ENCODE assay signal across 8 mouse cellular contexts in the genomic region with DNA sequence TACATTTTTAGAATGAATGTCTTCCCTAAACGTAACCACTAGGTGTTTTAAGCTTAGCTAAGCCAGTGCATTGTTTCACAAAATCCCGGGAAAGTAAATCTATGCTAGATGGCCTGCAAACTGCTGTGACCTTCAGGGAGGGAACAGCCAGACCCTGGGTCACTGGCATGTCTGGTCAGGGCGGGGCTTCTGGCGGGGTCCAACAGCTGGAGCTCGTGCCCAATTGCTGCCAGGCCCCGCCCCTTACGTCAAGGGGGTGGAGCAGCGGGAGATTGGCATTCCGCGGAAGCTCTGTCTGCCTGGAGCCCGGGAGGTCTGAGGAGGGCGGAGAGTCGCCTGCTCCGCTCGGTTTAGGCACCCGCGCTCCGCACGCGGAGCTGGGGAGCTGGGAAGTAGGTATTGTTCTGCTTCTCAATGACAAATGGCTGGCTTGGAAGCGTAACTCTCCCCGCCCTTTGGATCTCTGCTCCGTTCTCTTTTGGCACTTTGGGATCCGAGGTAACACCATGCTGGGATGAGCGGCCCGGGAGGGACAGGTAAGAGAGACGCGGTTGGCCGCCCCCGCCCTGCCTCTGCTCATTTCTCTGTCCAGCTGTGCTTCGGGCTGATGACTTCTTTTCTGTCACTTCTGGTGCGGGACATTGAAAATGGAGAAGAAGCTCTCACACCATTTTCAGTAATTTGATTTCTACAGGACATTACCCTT. TPM values are rescaled to one million over a fixed set of nuclear protein-coding genes. Genes with fewer than 3 reads are reported as not detected.
DNase-seq lines count a peak whose midpoint lies in the region; ATAC-seq lines count a peak whose summit lies in the region.

No protein-coding gene starts in this region.

- H3K4me1 ChIP-seq in hindbrain, embryonic 14.5 days (replicated peaks; ENCODE audit: control insufficient read depth, insufficient read depth, low read length): peaks cover 9% of the 10 kb centered on the region

- H3K9me3 ChIP-seq in hindbrain, embryonic 14.5 days (ENCODE audit: control insufficient read depth, low read length): no peaks in the 10 kb centered on the region

- H3K36me3 ChIP-seq in hindbrain, embryonic 14.5 days (replicated peaks; ENCODE audit: control insufficient read depth, insufficient read depth): no peaks in the 10 kb centered on the region

- peak; percentile 96 for DNase-seq in R1 (ENCODE audit: low read depth, low spot score)
- peak; percentile 57 to 77 for DNase-seq in cerebellum, postnatal 25 days
- DNase-seq in frontal cortex, postnatal 25 days (ENCODE audit: low spot score in 2 of 2): peak; percentile 50 to 70
- DNase-seq in hindbrain, embryonic 14.5 days (ENCODE audit: low spot score): peak; percentile 81
- peak; percentile 83 to 85 for DNase-seq in layer of hippocampus, postnatal 36 days
- peak; percentile 96 for DNase-seq in lung, postnatal 36 days
- peak; percentile 94 for DNase-seq in retina, postnatal 1 day
- peak; percentile 84 to 88 for DNase-seq in urinary bladder, adult 18-20 months (ENCODE audit: low spot score in 2 of 2)

- H3K27me3 ChIP-seq in hindbrain, embryonic 14.5 days (ENCODE audit: control insufficient read depth, insufficient read depth, low read length): no peaks in the 10 kb centered on the region

- peak overlapping the region; percentile 56 for H3K4me3 ChIP-seq in hindbrain, embryonic 14.5 days (replicated peaks; ENCODE audit: low read length)

- peak overlapping the region; percentile 60 for H3K9ac ChIP-seq in hindbrain, embryonic 14.5 days

- 0 out of 2 replicates have a peak overlapping the region, but pooled peaks have one; percentile 10 for H3K27ac ChIP-seq in hindbrain, embryonic 14.5 days

- H3K4me2 ChIP-seq in hindbrain, embryonic 14.5 days (replicated peaks): peak overlapping the region; percentile 85

- peak; percentile 97 for ATAC-seq in hindbrain, embryonic 14.5 days (ENCODE audit: low FRiP score)

- under 1% methylated on average over 32 of the region's 32 CpGs for WGBS in hindbrain, embryonic 14.5 days

RNA-seq across cellular contexts. Expression of gene Commd8, which starts 35.2 kb away (rescaled TPM):
- 146 and 158 TPM in 2 replicates for polyA plus RNA-seq in hindbrain, embryonic 14.5 days (2014; fragmentation: Nextera tagmentation; extraction: Ambion mirVana)
- total RNA-seq in layer of hippocampus, postnatal 36 days (2021): 100 to 1,000 TPM; 114 to 115 TPM

Comparison
In these comparisons a context has a peak if more than half of its experiments do, and no peak if none do; other contexts are left out.
1. Peak in every context shown above with its lines: DNase-seq, ATAC-seq, H3K4me3 ChIP-seq and H3K27ac ChIP-seq.